Mouse (Mus musculus): Measurements from ENCODE around the gene Ltk.

Ltk gene

GRCm38 (mm10) chr2:119703171-119703570 lies 57.1 kb downstream of the Ltk start:
- DNase-seq (ENCODE audit: low read depth, low spot score) = no peak
